Mouse (Mus musculus) MEL (cell line): ENCODE data around the gene Aplp2. TPM values are rescaled to one million over a fixed set of nuclear protein-coding genes. Genes with fewer than 3 reads are reported as not detected.

Experiments
- DNase-seq: peaks from one replicate; pipeline ENCODE4 v3.0.0; 2011; ENCODE audit warnings: low read depth, low spot score
- H3K27ac ChIP-seq: 2 replicates; pipeline ENCODE4 v1.5.1; 2012; ENCODE audit warnings: low read depth, mild to moderate bottlenecking, control low read depth, low read length, moderate library complexity; ENCODE audit not compliant: control insufficient read depth
- H3K27me3 ChIP-seq, 2 experiments: fragments of 150-350 bp in 1 of 2; sonication (generic) in 1 of 2; 2 replicates each; pipeline ENCODE4 v1.6.1; 2012; ENCODE audit warnings: low read length in 2 of 2, mild to moderate bottlenecking in 2 of 2, improper control_type of control experiment in 1 of 2, moderate library complexity in 1 of 2; ENCODE audit not compliant: insufficient read depth in 2 of 2, control insufficient read depth in 1 of 2
- H3K36me3 ChIP-seq, 2 experiments: 2 replicates each; pipeline ENCODE4 v1.6.1; 2012 to 2014; ENCODE audit warnings: low read length in 2 of 2, improper control_type of control experiment in 1 of 2, inconsistent platforms in 1 of 2, mild to moderate bottlenecking in 1 of 2; ENCODE audit not compliant: insufficient read depth in 2 of 2, control insufficient read depth in 1 of 2
- H3K4me1 ChIP-seq, 2 experiments: fragments of 150-350 bp in 1 of 2; sonication (generic) in 1 of 2; 2 replicates each; pipeline ENCODE4 v1.6.1; 2012; ENCODE audit warnings: low read length in 2 of 2, improper control_type of control experiment in 1 of 2, mild to moderate bottlenecking in 1 of 2; ENCODE audit not compliant: insufficient read depth in 2 of 2, control insufficient read depth in 1 of 2
- H3K4me3 ChIP-seq, 2 experiments: fragments of 150-350 bp in 1 of 2; sonication (generic) in 1 of 2; 2 replicates each; pipeline ENCODE4 v1.5.1; 2012; ENCODE audit warnings: low read depth in 2 of 2, low read length in 2 of 2, mild to moderate bottlenecking in 2 of 2, moderate library complexity in 2 of 2, control low read depth in 1 of 2, improper control_type of control experiment in 1 of 2; ENCODE audit not compliant: control insufficient read depth in 1 of 2, insufficient read depth in 1 of 2
- H3K79me2 ChIP-seq: 2 replicates; pipeline ENCODE4 v1.6.1; 2012; ENCODE audit warnings: mild to moderate bottlenecking, low read length, moderate library complexity; ENCODE audit not compliant: control insufficient read depth, poor library complexity, insufficient read depth
- H3K9ac ChIP-seq: 2 replicates; pipeline ENCODE4 v1.6.1; 2012; ENCODE audit warnings: low read depth, mild to moderate bottlenecking, control low read depth, low read length, moderate library complexity; ENCODE audit not compliant: control insufficient read depth, poor library complexity, severe bottlenecking
- H3K9me3 ChIP-seq: fragments of 150-350 bp; sonication (generic); replicated peaks from 2 replicates; pipeline ENCODE4 v1.6.1; 2012; ENCODE audit warnings: mild to moderate bottlenecking, low read length, improper control_type of control experiment, moderate library complexity; ENCODE audit not compliant: insufficient read depth
- BHLHE40 ChIP-seq: IDR thresholded peaks from 2 replicates; pipeline ENCODE4 v1.6.1; 2012; ENCODE audit warnings: low read depth, mild to moderate bottlenecking, inconsistent platforms, low read length, improper control_type of control experiment, borderline replicate concordance
- CHD1 ChIP-seq: IDR thresholded peaks from 2 replicates; pipeline ENCODE4 v1.6.1; 2012; ENCODE audit warnings: low read depth, mild to moderate bottlenecking, inconsistent platforms, low read length, improper control_type of control experiment
- CHD2 ChIP-seq: IDR thresholded peaks from 2 replicates; pipeline ENCODE4 v1.6.1; 2011; ENCODE audit warnings: low read length, improper control_type of control experiment
- ETS1 ChIP-seq: IDR thresholded peaks from 2 replicates; pipeline ENCODE4 v1.6.1; 2012; ENCODE audit warnings: low read depth, mild to moderate bottlenecking, inconsistent platforms, low read length, improper control_type of control experiment, moderate library complexity
- GABPA ChIP-seq: IDR thresholded peaks from 2 replicates; pipeline ENCODE4 v1.6.1; 2012; ENCODE audit warnings: low read depth, mild to moderate bottlenecking, inconsistent platforms, low read length, improper control_type of control experiment, moderate library complexity
- HCFC1 ChIP-seq: IDR thresholded peaks from 2 replicates; pipeline ENCODE4 v1.6.1; 2012; ENCODE audit warnings: low read depth, mild to moderate bottlenecking, inconsistent platforms, low read length, improper control_type of control experiment, moderate library complexity
- JUND ChIP-seq: IDR thresholded peaks from 2 replicates; pipeline ENCODE4 v1.6.1; 2011; ENCODE audit warnings: low read depth, mild to moderate bottlenecking, improper control_type of control experiment, low read length
- KAT2A ChIP-seq: conservative IDR thresholded peaks from 2 replicates; pipeline ENCODE4 v1.6.1; 2012; ENCODE audit warnings: low read depth, low read length, improper control_type of control experiment, inconsistent platforms
- MAFK ChIP-seq: IDR thresholded peaks from 2 replicates; pipeline ENCODE4 v1.6.1; 2011; ENCODE audit warnings: low read depth, mild to moderate bottlenecking, low read length, improper control_type of control experiment, borderline replicate concordance
- MAX ChIP-seq: IDR thresholded peaks from 2 replicates; pipeline ENCODE4 v1.6.1; 2011; ENCODE audit warnings: low read length, improper control_type of control experiment
- MYB ChIP-seq: IDR thresholded peaks from 2 replicates; pipeline ENCODE4 v1.6.1; 2011; ENCODE audit warnings: mild to moderate bottlenecking, low read depth, low read length, improper control_type of control experiment
- POLR2A ChIP-seq, 2 experiments: IDR thresholded peaks; 2 replicates each; pipeline ENCODE4 v1.6.1; 2011 to 2012; ENCODE audit warnings: low read length in 2 of 2, mild to moderate bottlenecking in 2 of 2, control low read depth in 1 of 2, improper control_type of control experiment in 1 of 2, low read depth in 1 of 2, moderate library complexity in 1 of 2; ENCODE audit not compliant: control insufficient read depth in 1 of 2, insufficient read depth in 1 of 2, poor library complexity in 1 of 2
- USF1 ChIP-seq: IDR thresholded peaks from 2 replicates; pipeline ENCODE4 v1.6.1; 2014; ENCODE audit warnings: low read depth, mild to moderate bottlenecking, inconsistent platforms, low read length, improper control_type of control experiment, moderate library complexity
- USF2 ChIP-seq, 2 experiments: IDR thresholded peaks; 2 replicates each; pipeline ENCODE4 v1.6.1; 2011 to 2012; ENCODE audit warnings: improper control_type of control experiment in 2 of 2, low read length in 2 of 2, borderline replicate concordance in 1 of 2, inconsistent platforms in 1 of 2, low read depth in 1 of 2, mild to moderate bottlenecking in 1 of 2; ENCODE audit not compliant: insufficient read depth in 1 of 2
- ZMIZ1 ChIP-seq: IDR thresholded peaks from 2 replicates; pipeline ENCODE4 v1.6.1; 2012; ENCODE audit warnings: low read depth, mild to moderate bottlenecking, inconsistent platforms, low read length, improper control_type of control experiment, moderate library complexity
- polyA plus RNA-seq, 2 experiments: library from polyadenylated mRNA; stranded (reverse) in 1 of 2; unstranded in 1 of 2; fragments of >175 nt in 1 of 2; fragments of >200 nt in 1 of 2; gene quantifications; 2 replicates each; pipeline versions ENCODE4 v1.2.1 to v1.2.4; 2012; ENCODE audit warnings: low replicate concordance in 2 of 2, low read depth in 1 of 2; ENCODE audit not compliant: insufficient read length in 2 of 2, insufficient read depth in 1 of 2, missing spikeins in 1 of 2
- total RNA-seq: library from RNA; depleted of rRNA; stranded (reverse); fragments of 300-350 nt; gene quantifications from 2 replicates; pipeline ENCODE4 v1.2.3, GENCODE M21; 2012

The Aplp2 gene
- total and polyA plus RNA-seq, 3 experiments = 37.6 to 60.6 TPM; not detected in 1

GRCm38 (mm10) chr9:31127876-31128465, 83.6 kb downstream of the Aplp2 start:
- TF ChIP-seq GABPA = no peak
- no peak for TF ChIP-seq CHD1
- no peak for TF ChIP-seq ETS1
- TF ChIP-seq BHLHE40 = peak; percentile 83
- TF ChIP-seq CHD2 = no peak
- TF ChIP-seq KAT2A = no peak
- no peak for TF ChIP-seq ZMIZ1
- TF ChIP-seq USF1 = peak; percentile 80
- TF ChIP-seq, all 39 proteins: peak for 2
- Histone ChIP-seq H3K27me3 (peaks cover 0 to 2% of the 10 kb centered on the region in 2 experiments; a peak in 2 of 4 replicates), H3K9ac (no peak overlapping the region), H3K4me3 (no peak overlapping the region), H3K79me2 (no peaks in the 10 kb centered on the region; the same call in 1 of the 2 replicates), H3K4me1 (peaks cover 0 to 13% of the 10 kb centered on the region in 2 experiments; a peak in 2 of 4 replicates), H3K9me3 (no peaks in the 10 kb centered on the region), H3K27ac (no peak overlapping the region), H3K36me3 (no peaks in the 10 kb centered on the region; a peak in 1 of 4 replicates)
- DNase-seq = peak; percentile 21

- Histone ChIP-seq H3K9ac (no peak overlapping the region), H3K4me3 (no peak overlapping the region), H3K79me2 (no peaks in the 10 kb centered on the region; the same call in 1 of the 2 replicates), H3K4me1 (peaks cover 0 to 12% of the 10 kb centered on the region in 2 experiments; a peak in 2 of 4 replicates), H3K27me3 (peaks cover 0 to 2% of the 10 kb centered on the region in 2 experiments; a peak in 2 of 4 replicates), H3K27ac (no peak overlapping the region), H3K36me3 (no peaks in the 10 kb centered on the region), H3K9me3 (no peaks in the 10 kb centered on the region)
- no peak for DNase-seq
- TF ChIP-seq BHLHE40 (no peak), JUND (no peak), CHD1 (no peak), MAFK (no peak), MYB (no peak), HCFC1 (no peak), USF1 (no peak), MAX (no peak), POLR2A (IDR thresholded peaks at IDR 0.05; ENCODE audit: control insufficient read depth in 1 of 2, insufficient read depth in 1 of 2, low read depth in 1 of 2, low read length in 2 of 2, poor library complexity in 1 of 2) (no peak), USF2 (IDR thresholded peaks at IDR 0.05; ENCODE audit: borderline replicate concordance in 1 of 2, insufficient read depth in 1 of 2, low read depth in 1 of 2, low read length in 2 of 2) (no peak)
Observed at GRCm38 (mm10) chr9:31126079-31126478, 85.5 kb downstream of the Aplp2 start.
